Mouse (Mus musculus) limb, embryonic 11.5 days (tissue): Measurements from ENCODE around the gene Adcy2. TPM values are rescaled to one million over a fixed set of nuclear protein-coding genes. Genes with fewer than 3 reads are reported as not detected.

Experiments
- ATAC-seq: fragments of 200-750 bp; cut with Nextera tagmentation; 2 replicates; pipeline ENCODE4 v1.8.0; 2017; ENCODE audit warnings: low read depth; ENCODE audit not compliant: insufficient number of reproducible peaks, low FRiP score, low TSS enrichment
- DNase-seq: peaks from one replicate; pipeline ENCODE4 v3.0.0-alpha.2; 2015; ENCODE audit warnings: low spot score
- H3K27ac ChIP-seq: fragments of 300-500 bp; sonication (generic); replicated peaks from 2 replicates; pipeline ENCODE4 v1.5.1; 2014; ENCODE audit warnings: low read depth, mild to moderate bottlenecking, low read length
- H3K27me3 ChIP-seq: fragments of 300-500 bp; sonication (generic); 2 replicates; pipeline ENCODE4 v1.6.1; 2014; ENCODE audit warnings: mild to moderate bottlenecking, low read length, mixed read lengths; ENCODE audit not compliant: control insufficient read depth, insufficient read depth
- H3K36me3 ChIP-seq: fragments of 300-500 bp; sonication (generic); 2 replicates; pipeline ENCODE4 v1.6.1; 2014; ENCODE audit warnings: mild to moderate bottlenecking, low read length, moderate library complexity, mixed read lengths; ENCODE audit not compliant: control insufficient read depth, insufficient read depth
- H3K4me1 ChIP-seq: fragments of 300-500 bp; sonication (generic); 2 replicates; pipeline ENCODE4 v1.6.1; 2014; ENCODE audit warnings: low read length, mixed read lengths; ENCODE audit not compliant: control insufficient read depth, insufficient read depth
- H3K4me2 ChIP-seq: fragments of 300-500 bp; sonication (generic); 2 replicates; pipeline ENCODE4 v1.6.1; 2014; ENCODE audit warnings: low read depth, mild to moderate bottlenecking, moderate library complexity; ENCODE audit not compliant: severe bottlenecking
- H3K4me3 ChIP-seq: fragments of 300-500 bp; sonication (generic); 2 replicates; pipeline ENCODE4 v1.5.1; 2014; ENCODE audit warnings: low read depth, low read length
- H3K9ac ChIP-seq: fragments of 300-500 bp; sonication (generic); 2 replicates; pipeline ENCODE4 v1.6.1; 2014; ENCODE audit warnings: mild to moderate bottlenecking, low read length
- H3K9me3 ChIP-seq: fragments of 300-500 bp; sonication (generic); 2 replicates; pipeline ENCODE4 v1.6.1; 2016; ENCODE audit warnings: low read length; ENCODE audit not compliant: control insufficient read depth
- WGBS: fragments of 180-500 bp; shearing (Covaris S2); extraction: QIAGEN DNeasy Blood & Tissue Kit; methylation state at CpG from one replicate; pipeline ENCODE4 v1.1.7; 2014; 5-methylcytosine and 5-hydroxymethylcytosine counted together
- polyA plus RNA-seq: library from polyadenylated mRNA; unstranded; fragments of >200 nt; fragmentation: Nextera tagmentation; extraction: Ambion mirVana; gene quantifications from 2 replicates; pipeline ENCODE4 v1.2.1, GENCODE M21; 2014

The Adcy2 gene
- polyA plus RNA-seq, 1 experiment from 2014 or later, result 3.1 TPM

DNA sequence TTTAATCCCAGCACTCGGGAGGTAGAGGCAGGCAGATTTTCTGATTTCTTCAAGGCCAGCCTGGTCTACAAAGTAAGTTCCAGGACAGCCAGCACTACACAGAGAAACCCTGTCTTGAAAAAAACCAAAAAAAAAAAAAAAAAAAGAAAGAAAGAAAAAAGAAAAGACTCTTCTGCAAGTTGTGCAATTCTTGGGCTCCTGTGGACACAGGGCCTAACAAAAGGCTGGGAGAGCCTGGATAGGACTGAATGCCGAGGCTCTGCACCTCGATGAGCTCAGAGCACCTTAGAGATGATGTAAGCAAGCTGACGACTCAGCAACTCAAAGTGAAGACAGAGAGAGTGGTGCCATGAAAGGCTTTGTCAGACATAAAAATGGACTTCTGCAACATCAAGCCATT lies 424.9 kb downstream of the Adcy2 start:
- H3K9ac ChIP-seq, result no peak overlapping the region
- H3K4me2 ChIP-seq, result no peak overlapping the region
- ATAC-seq (no peak), DNase-seq (no peak)
- no peak overlapping the region for H3K27ac ChIP-seq
- H3K27me3 ChIP-seq, result no peaks in the 10 kb centered on the region
- H3K4me3 ChIP-seq, result no peak overlapping the region
- WGBS, result 79% methylated on average over 4 of the region's 4 CpGs
- H3K36me3 ChIP-seq, result peaks cover 11% of the 10 kb centered on the region; the same call in 1 of the 2 replicates
- H3K4me1 ChIP-seq, result 0 out of 2 replicates have a peak, but pooled peaks cover 4% of the 10 kb centered on the region
- no peaks in the 10 kb centered on the region for H3K9me3 ChIP-seq

DNA sequence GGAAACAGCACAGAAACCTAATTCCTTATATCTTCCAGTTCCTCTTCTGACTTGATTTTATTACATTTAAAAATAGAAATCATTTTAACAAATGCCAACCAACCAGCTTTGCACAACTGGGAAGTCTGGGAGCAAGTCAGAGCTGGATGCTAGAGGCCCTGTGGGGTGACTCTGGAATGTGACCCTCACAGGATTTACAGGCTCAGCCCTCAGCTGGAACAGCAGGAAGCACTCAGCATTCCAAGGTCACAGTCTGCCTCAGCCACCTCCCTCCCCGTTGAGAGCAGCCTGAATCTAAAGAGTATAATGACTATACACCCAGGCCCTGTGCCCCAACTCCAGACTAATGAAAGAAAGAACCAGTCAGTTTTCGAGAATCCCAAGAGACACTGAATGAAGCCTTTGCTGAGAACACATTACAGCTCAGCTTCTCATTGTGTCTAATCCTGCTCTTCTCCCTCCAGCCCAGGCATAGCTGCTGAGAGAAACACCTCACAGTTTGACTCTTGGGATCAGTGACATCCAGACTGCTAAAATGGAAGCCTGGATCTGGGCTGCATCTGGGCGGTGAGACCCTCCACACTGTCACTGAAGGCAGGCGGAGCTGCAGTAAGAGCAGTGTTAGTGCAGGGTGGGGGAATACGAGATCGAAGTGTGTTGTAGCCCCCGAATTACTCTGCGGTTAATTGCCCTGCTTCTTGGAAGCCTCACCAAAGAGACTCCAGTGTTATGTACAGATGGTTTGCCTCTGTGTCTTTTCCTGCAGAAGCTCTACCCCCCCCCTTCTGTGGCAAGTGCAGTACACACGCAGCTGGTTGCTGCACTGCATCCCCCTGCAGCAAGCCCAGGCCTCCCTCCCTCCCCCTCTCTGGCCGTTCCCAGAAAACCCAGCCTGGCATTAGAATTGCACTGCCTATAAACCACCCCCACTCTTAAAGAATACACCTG lies 426.1 kb downstream of the Adcy2 start:
- peak overlapping the region; percentile 81 for H3K27ac ChIP-seq

DNA sequence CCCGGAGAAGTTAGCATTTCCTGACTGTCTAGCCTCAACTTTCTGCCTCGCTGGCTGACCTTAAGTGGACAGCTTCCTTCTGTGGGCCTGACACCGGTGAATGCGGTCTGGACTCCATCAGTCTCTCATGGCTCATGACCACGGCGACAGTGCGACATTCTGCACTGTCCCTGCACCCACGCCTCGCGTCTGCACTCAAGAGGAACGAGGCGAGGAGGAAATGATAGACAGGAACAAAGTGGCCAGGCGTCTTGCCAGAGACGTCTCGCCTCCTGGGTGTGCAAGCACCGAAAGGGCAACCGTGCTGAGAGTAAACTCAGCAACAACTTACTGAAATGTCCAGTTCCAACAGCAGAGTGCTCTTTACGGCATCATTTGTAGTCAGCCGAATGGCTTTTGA lies 427.1 kb downstream of the Adcy2 start:
- no peak overlapping the region for H3K4me3 ChIP-seq
- 0 out of 2 replicates have a peak, but pooled peaks cover 4% of the 10 kb centered on the region for H3K4me1 ChIP-seq
- H3K27ac ChIP-seq, result no peak overlapping the region; the same call in 1 of the 2 replicates
- H3K4me2 ChIP-seq, result no peak overlapping the region
- H3K36me3 ChIP-seq, result peaks cover 11% of the 10 kb centered on the region; the same call in 1 of the 2 replicates
- no peaks in the 10 kb centered on the region for H3K9me3 ChIP-seq
- ATAC-seq (no peak), DNase-seq (no peak)
- H3K27me3 ChIP-seq, result no peaks in the 10 kb centered on the region
- H3K9ac ChIP-seq, result no peak overlapping the region
- WGBS, result 84% methylated on average over 19 of the region's 19 CpGs

More for the DNA sequence above, 426.1 kb downstream of the Adcy2 start:
- 44% methylated on average over 10 of the region's 10 CpGs for WGBS
- Histone ChIP-seq H3K9me3 (no peaks in the 10 kb centered on the region), H3K9ac (no peak overlapping the region; the same call in 1 of the 2 replicates), H3K4me1 (0 out of 2 replicates have a peak, but pooled peaks cover 4% of the 10 kb centered on the region), H3K27me3 (no peaks in the 10 kb centered on the region), H3K4me2 (no peak overlapping the region), H3K4me3 (no peak overlapping the region), H3K36me3 (peaks cover 11% of the 10 kb centered on the region; the same call in 1 of the 2 replicates)
- DNase-seq (peak; percentile 65), ATAC-seq (peak; percentile 71; the same call in 1 of the 2 replicates)
